Mouse (Mus musculus) gastrocnemius, postnatal 4 days (tissue): ENCODE data around the gene Pnrc1. TPM values are rescaled to one million over a fixed set of nuclear protein-coding genes. Genes with fewer than 3 reads are reported as not detected.
"Not testable (repeated sequence)": the region's sequence is repeated elsewhere in the genome, so short reads cannot be mapped to it uniquely, and the experiment has no call there.

ENCODE experiments used
- DNase-seq, 2 experiments: peaks; one replicate each; pipeline ENCODE4 v3.0.0; 2021 to 2022; ENCODE audit warnings: low spot score in 2 of 2, mixed read lengths in 2 of 2
- long read RNA-seq, 2 experiments: library from polyadenylated mRNA; stranded (forward); transcript quantifications; one replicate each; pipeline ENCODE4 v2.0.0; 2021
- total RNA-seq, 2 experiments: library from RNA; stranded (reverse); gene quantifications; 2 replicates each; pipeline ENCODE4 v1.2.3; 2021

The Pnrc1 gene
- 100 to 1,000 TPM; 117 to 126 TPM for total RNA-seq
- long read RNA-seq, experiment 1, transcript Pnrc1-202 (2 exons, 665 nt) = minor isoform, 5 of 67 reads
- long read RNA-seq, experiment 1, transcript Pnrc1-201 (2 exons, 1,648 nt) = major isoform, 50 of 67 reads
- long read RNA-seq, experiment 1, partial matches to known transcripts = 0 of 67 reads
- long read RNA-seq, experiment 1, other reads (novel, unspliced or antisense) = 12 of 67 reads
- long read RNA-seq, experiment 2, transcript Pnrc1-201 (2 exons, 1,648 nt) = major isoform, 45 of 55 reads
- long read RNA-seq, experiment 2, partial matches to known transcripts = 0 of 55 reads
- long read RNA-seq, experiment 2, other reads (novel, unspliced or antisense) = 9 of 55 reads

DNA sequence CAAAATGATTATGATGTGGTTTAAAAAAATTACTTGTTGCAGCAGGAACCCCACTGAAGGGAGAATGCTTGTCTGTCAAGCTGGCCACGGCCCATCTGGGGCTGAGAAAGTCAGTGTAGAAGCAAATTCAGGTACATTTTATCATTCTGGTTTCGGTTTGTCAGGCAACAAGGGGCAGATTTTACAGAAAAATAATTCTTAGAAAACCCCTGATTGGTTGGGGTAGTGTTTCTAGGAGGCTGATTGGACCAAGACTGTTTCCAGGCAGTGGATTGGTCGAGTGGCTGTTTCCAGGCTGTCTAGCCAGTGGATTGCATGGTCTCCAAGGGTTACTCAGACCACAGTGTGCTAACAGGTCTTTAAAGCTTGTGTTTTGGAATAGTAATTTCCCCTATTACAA, at the start of gene Pnrc1:
Gene Pnrc1, minus strand, starts transcription at position 162 of the 400 bp plus-strand sequence.
- DNase-seq = peak in 1 of 2 experiments; percentile 39

DNA sequence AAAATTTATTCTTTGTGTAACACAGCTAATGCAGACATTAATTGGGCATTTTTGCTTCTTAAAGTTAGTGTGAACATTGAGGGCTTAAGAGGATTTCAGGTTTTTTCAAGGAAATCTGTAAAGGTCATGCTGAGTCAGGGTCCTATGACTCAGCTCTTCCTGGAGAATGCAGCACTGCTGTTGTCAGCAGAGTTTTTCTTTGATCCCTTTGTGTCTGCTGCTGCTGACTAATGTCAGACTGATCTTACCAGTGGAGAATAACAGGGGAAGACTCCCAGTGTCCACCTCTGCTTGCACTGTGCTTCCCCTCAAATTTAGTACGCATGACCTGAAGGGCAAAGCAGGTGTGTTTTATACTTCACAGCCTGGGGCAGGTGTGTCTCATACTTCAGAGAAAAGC, 48.0 kb upstream of the Pnrc1 start:
- DNase-seq = no peak

DNA sequence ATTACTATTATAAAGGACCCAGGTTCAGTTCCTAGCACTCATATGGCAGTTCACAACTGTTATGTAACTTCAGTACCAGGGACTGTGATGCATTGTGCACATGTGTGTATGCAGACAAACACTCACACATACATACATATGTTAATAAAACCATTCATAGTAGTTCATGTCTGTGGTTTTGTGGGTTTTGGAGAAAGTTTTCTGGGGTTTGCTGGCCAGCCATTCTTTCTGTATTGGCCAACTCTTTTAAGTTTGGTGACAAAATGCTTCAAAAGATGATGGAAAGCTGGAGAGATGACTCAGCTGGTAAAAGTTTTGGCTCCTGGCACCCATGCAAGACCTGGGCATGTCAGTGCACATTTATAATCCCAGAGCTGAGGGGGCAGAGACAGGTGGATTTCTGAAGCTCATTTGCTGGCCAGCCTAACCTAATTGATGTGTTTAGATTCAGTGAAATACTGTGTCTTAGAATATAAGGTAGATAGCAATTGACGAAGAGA, 43.0 kb upstream of the Pnrc1 start:
- DNase-seq = no peak

DNA sequence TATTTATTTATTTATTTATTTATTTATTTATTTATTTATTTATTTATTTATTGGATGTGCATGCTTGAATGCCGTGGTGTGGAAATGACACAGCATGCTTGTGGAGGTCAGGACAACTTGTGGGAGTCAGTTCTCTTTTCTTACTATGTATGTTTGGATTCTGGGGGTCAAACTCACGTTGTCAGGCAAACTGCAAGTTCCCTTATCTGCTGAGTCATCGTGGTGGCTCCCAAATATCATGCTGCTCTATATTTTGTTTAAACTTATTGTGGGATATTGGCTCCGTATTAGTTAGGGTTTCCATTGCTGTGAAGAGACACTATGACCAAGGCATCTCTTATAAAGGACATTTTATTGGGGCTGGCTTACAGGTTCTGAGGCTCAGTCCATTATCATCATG, 41.2 kb upstream of the Pnrc1 start:
- DNase-seq = no peak

DNA sequence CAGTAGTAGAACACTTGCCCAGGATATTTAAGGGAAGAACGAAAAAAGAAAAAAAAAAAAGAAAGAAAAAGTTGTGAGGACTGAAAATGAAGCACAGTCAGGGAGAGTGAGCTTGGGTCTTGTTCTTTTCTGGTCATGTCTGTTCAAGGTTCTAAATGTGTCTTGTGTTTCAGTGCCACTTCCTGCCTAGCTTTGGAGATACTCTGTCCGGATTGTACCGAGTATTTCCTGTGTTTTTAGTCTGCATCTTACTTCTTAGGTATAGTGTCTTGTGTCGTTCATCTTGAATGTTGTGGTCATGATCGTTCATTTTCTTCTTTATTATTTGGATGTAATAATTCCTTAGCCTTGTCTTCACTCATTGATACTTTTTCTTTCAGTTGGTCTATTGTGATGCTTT, 25.9 kb upstream of the Pnrc1 start:
- no peak for DNase-seq

DNA sequence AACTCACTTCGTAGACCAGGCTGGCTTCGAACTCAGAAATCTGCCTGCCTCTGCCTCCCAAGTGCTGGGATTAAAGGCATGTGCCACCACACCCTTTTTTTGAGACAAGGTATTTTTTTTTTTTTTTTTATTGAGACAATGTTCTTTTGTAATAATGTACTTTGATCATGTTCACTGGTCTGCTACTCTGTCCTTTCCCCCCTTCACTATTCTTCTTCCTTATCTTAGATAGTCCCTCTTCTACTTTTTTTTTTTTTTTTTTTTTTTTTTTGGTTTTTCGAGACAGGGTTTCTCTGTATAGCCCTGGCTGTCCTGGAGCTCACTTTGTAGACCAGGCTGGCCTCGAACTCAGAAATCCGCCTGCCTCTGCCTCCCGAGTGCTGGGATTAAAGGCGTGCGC, 24.2 kb upstream of the Pnrc1 start:
- DNase-seq = not testable (repeated sequence)

DNA sequence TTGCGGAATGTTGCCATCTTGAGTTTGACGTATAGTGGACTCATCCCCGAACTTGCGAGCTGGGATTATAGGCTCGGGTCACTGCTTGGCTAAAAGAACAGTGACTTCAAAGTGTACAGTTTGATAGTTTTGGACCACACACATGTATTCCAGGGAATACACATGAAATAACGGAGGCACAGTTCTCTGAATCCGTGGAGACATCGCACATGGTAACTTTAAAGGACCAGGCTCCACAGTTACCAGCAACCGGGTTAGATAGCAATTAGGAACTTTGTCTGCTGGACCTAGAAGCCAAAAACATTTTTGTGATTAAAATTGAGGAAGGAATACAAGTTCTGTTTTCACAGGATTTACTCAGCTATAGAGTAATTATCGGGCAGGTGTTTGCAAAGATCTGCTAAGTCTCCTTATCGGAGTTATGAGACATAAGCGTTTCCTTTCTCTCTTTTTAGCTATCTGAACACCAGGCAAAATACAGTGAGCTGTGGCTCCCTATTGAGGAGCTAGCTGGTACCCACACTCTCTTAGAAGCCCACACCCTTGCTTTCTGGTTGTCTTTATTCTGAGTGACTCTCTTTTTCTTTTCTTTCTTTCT, 21.0 kb upstream of the Pnrc1 start:
- no peak for DNase-seq

DNA sequence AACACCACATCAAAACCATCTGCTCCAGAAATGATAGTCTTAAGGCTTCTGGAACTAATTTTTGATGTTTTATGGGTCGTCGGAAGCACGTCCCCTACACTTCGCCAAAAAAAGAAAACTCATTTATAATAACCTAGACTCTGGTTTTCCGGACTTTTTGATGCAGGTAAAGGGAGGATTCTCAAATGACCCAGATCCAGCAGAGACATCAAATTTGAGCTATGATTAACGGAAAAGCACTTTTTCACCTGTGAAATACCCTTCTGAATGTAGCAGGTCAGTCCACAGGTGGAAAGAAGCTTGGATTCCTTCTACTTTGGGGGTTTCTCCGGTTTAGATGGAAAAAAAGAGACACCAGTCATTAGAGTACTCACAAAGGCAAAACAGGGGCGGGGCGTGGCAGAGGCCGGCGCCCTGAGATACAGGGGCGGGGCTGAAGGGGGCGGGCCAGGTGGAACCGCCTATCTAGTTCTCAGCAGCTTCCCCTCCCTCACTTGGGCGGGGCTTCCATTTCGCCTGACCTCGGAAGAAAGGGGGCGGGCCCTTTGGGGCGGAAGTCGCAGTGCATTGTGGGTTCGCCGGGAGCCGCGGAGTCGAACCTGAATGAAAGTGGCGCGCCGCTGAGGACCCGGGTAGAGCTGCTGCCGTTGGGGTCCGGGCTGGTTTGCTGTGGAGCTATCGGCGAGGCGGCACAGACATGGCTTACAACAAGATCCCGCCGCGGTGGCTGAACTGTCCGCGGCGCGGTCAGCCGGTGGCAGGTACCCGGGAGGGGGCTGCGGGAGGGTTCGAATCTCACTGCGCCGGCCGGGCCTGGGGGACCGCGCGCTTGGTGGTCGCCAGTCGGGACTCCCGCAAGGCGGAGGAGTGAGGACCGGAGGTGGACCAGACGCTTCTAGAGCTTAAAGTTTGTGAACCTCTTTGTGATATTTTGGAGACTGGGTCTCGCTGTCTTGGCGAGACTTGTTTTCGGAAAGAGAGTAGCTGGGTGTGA, 20.1 kb upstream of the Pnrc1 start, which contains the start of gene Rngtt:
Gene Rngtt, plus strand, starts transcription at position 548 of the 994 bp plus-strand sequence.
- peak; percentile 91 to 96 for DNase-seq

DNA sequence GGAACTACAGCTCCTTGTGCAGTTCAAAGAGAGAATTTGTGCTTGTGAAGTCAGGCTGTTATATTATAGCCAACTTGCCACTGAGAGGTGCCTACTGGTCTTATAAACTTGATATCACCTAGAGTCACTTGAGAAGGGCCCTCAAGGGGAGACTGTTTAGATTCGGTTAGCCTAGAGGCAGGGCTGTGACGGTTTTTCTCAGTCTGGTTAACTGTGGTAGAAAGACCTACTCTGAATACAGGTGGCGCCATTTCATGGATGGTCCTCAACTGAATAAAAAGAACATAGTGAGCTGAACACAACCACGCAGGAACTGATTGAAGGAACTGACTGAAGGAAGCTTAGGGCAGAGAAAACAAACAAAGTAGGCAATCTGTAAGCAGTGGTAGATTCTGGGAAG, 17.2 kb upstream of the Pnrc1 start:
- DNase-seq = no peak

DNA sequence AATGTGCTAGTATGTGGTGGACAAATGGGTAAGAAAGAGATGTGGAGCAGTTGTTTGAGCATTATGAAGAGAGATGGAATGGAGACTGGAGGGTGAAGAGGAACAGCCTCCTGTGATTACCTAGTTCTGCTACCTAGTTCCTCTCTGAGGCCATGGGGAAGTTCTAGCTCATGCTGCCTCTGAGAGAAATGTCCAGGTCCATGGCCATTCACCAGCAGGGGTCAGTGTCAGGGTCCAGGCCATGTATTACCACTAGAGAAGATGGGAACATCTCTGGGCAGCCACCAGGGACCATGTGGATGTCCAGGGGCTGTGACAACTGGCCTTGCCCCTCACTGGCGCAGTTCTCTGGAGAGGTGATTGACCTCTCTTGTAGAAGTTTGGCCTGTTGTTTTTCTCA, 13.1 kb upstream of the Pnrc1 start:
- DNase-seq = no peak

DNA sequence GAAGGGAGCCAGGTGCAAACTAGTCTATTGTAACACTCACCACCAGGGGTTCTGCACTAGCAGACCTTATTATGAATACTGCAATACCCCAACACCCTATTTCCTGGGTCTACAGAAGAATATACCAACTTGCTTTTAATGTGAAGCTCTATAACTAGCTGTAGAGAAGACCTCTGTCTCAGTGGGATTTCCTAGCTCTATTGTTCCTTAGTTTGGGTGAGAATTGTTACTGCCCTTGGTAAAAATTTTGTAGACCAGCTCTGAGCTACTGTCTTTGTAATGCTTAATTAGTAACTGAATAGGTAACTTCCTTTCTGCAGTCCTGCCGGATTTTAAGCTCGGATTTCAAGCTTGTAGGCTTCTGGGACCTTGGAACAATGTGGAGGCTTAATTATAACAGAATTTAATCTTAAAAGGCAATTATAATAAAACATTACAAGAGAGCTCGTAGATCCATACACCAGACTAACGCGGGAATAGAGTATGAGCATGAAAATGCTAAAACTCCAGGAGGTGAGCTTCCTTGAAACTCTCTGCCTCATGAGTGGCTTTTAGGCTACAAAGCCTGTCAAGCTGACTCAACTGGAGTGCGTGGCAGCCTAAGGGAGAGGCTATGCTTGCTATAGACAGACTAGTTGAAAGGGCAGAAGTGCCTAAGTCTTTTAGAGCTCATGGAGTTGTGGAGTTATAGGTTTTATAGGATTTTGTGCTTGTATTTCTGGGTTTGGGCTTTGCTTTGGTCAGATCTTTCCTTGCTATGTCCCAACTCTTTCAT, 11.1 kb upstream of the Pnrc1 start:
- DNase-seq = not testable (repeated sequence)

DNA sequence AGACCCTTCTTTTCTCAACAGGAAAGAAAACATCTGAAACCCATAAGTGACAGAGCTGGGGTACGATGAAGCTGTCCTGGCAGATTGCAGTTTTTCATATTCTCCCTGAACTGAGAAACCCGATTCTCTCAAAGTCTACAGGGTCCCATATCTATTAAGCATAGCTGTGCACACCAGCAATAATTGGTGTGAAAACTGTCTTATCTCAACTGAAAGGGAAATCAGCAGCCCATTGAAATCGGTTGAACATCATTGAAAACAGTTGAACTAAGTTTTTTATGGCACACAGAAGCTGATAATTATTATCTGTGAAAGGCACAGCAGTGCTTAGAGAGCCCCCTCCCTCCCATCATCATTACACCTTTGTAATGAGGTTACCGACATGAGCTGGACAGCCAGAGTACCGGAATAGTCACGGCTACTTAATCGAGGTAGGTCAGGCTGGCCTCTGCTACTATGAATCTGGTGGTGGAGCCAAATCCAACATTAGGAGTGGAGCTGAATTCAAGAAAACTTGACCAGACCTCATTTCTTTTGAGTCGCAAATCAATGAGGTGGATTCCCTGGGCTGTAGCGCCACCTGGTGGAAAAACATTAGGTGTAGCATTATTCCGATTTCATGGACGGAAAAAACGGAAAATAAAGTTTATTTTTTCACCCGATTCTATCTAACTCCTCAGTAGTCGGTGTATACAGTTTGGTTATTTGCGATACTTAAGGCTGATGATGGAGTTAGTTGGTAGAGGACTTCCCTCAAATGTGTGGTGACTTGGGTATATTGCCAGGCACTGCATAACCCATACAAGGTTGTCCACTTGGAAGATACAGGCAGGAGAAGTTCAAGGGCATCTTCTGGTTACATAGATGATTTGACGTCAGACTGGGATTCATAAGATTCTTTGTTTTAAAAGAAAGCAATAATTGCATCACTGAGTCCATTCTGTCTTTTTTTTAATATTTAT, 2.7 kb upstream of the Pnrc1 start:
- DNase-seq = peak; percentile 52 to 78

DNA sequence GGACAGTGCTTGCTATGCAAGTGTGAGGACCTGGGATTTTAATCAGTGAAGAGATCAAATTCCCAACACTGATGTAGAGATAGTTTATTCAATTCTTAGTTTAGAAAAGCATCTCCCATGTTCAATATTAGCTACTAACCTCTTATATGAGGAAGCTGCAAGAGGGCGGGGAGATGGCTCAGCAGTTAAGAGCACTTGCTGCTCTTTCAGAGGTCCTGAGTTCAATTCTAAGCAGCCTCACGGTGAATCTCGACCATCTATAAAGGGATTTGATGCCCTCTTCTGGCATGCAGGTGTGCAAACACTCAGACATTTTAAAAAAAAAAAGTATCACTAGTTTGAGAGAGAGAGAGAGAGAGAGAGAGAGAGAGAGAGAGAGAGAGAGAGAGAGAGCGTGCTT, 915 bp upstream of the Pnrc1 start:
- DNase-seq = no peak

DNA sequence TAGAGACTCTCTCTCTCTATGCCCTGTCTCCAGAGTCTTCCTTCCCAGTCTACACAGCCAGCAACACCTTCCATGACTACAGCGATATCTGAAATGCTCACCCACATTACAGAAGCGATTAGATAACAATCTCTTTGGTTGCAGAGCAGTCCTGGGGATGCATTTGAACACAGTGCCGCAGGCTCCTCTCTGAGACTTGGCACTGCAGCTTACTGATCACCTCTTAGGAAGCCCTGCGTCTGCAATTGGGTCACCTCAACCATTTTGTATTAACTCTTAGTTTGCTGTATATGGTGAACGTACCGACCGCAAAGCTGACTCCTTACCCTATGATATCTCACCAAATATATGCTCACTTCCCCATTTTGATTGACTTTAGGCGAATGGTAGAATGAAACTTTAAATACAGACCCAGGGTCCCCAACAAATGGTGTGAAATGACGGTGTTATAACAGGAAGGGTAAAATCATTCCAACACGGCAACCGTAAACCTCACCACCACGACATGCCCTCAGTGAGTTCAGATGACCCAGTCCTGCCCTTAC, 785 bp downstream of the Pnrc1 start:
- DNase-seq = no peak

DNA sequence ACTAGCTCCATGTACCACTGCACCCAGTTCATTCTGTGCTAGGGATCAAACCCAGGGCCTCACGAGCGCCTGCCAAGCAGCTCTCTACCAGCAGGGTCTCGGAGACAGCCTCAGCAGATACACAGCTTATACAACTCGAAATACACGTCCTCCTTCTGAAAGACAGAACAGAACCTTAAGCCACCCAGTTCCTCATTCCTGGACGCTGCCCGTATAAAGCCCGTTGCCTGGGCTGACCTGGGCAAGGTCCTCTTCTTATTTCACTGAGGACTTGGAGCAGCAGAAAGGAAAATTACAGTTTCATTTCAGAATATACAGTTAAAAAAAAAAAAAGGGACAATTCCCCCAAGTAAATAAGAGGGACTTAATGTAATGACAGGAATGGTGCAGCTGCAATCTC, 4.5 kb downstream of the Pnrc1 start:
- no peak for DNase-seq

DNA sequence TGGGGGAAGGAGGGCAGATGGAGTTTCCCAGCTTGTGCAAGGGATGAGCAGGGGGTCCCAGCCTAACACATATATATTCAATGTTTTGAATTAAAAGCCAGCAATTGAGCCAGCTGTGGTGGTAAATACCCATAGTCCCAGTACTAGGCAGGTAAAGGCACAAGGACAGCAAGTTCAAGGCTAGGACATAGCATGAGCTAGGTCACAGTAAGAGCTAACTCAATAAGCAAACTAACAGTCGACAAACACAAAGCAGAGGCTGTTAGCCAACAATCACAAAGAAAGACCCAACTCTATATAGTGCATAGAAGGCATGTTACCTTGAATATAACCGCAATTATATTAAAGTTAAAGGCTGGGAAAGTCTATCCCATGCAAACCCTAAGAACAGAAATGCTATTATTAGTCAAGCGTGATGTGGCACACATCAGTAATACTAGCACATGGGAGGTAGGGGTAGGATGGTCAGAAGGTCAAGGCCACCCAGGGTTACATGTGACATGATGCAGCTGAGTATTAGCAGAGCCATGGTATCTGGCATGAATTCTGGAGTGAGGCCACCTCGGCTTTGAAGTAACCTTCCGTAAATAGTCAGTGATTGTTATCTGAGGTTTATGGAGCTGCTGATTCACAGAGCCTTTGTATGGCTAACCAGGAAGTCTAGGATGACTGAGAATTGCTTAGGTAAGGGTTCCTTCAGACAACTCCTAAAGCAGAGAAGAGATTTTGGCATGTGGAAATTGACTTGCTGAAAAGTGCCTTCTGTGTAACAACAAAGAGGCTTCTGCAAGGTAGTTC, 5.7 kb downstream of the Pnrc1 start:
- no peak for DNase-seq

DNA sequence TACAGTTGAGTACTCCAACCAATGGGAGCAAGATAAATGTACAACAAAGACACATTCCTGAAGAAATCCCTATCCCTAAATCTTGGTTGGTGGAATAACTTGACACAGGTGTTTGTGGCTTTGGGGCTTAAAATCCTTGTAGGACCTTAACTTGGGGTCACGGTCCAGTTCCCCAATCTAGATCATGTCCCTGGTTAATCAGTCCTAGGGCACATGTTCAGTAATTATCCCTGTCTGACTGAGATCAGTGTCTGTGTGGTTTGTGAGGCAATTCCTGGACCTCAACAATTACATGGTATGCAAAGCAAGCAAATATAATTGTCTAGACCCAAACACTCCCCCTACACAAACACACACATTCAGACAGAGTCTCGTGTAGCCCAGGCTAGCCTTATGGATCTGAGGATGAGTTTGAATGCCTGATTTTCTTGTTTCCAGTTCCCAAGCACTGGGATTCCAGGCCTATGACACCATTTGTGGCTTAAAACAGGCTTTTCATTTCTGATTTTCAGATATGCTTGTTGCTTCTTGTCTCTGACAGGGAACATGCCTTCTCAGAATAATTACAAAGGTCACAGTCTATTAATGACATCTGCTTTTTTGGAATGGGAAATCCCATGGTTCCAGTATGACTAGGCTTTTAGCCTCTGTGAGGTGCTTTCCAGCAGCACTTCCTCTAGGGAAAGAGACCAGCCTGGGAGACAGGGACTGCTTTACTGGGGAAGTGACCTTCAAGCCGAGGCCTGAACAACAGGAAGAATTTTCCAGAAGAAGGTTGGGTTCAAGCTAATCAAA, 7.9 kb downstream of the Pnrc1 start:
- DNase-seq = no peak

DNA sequence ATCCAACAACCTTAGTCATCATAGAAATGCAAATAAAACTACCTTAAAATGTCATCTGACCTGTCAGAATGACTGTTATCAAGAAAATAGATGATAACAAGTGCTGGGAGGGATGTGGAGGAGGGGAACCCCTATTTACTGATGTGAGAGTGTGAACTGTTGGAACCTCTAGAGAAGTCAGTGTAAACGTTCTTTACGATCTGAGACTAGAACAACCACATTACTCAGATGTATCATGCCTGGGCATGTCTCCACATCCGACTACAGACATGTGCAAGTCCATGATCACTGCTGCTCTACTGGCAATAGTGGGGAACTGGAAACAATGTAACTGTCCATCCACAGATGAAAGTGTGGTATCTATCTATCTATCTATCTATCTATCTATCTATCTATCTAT, 16.5 kb downstream of the Pnrc1 start:
- DNase-seq = no peak
